Mouse (Mus musculus) G1E (cell line): ENCODE data around the gene Gm30191.

Experiments used
- CTCF ChIP-seq: IDR thresholded peaks from 2 replicates; pipeline ENCODE4 v1.5.1; 2012; ENCODE audit warnings: low read depth, low read length, inconsistent platforms, mixed read lengths
- GATA1 ChIP-seq: IDR thresholded peaks from 2 replicates; pipeline ENCODE4 v1.6.1; 2012; ENCODE audit warnings: borderline replicate concordance, low read length, inconsistent platforms, mixed read lengths

- TF ChIP-seq CTCF: no peak
- TF ChIP-seq GATA1: no peak
Observed at GRCm38 (mm10) chr4:134250930-134251240, 4.2 kb downstream of the Gm30191 start.
